Mouse (Mus musculus) brain, adult 2 months (tissue): Measurements from ENCODE around the gene Aif1.

Source experiments
- DNase-seq: peaks from one replicate; pipeline ENCODE4 v3.0.0; 2011; ENCODE audit warnings: low read depth, low spot score

Aif1 gene

GRCm38 (mm10) chr17:35175968-35176367, at the start of gene Aif1:
TSS of gene Aif1 (minus strand) at chr17:35176068.
- no peak for DNase-seq

- no peak for DNase-seq
Measured at GRCm38 (mm10) chr17:35225456-35225855, 49.6 kb upstream of the Aif1 start.

GRCm38 (mm10) chr17:35224641-35225040, 48.8 kb upstream of the Aif1 start:
- no peak for DNase-seq

GRCm38 (mm10) chr17:35222299-35222698, 46.4 kb upstream of the Aif1 start:
- no peak for DNase-seq

GRCm38 (mm10) chr17:35220156-35220952, 44.5 kb upstream of the Aif1 start, which contains the start of gene Gm16181:
TSS of gene Gm16181 (plus strand) at chr17:35220834.
- no peak for DNase-seq

GRCm38 (mm10) chr17:35219601-35220041, 43.8 kb upstream of the Aif1 start:
- peak; percentile 70 for DNase-seq

GRCm38 (mm10) chr17:35218516-35219193, 42.8 kb upstream of the Aif1 start:
- DNase-seq, result no peak

- DNase-seq, result no peak
Measured at GRCm38 (mm10) chr17:35213071-35213470, 37.2 kb upstream of the Aif1 start.

GRCm38 (mm10) chr17:35210593-35210992, 34.7 kb upstream of the Aif1 start:
- DNase-seq, result no peak

GRCm38 (mm10) chr17:35209785-35210535, 34.1 kb upstream of the Aif1 start:
- no peak for DNase-seq

GRCm38 (mm10) chr17:35205380-35205769, 29.5 kb upstream of the Aif1 start:
- no peak for DNase-seq

- no peak for DNase-seq
Measured at GRCm38 (mm10) chr17:35204494-35205379, 28.9 kb upstream of the Aif1 start, which contains the start of gene Lta. TSS of gene Lta (minus strand) at chr17:35205351.

GRCm38 (mm10) chr17:35202442-35202841, 26.6 kb upstream of the Aif1 start:
- no peak for DNase-seq

- DNase-seq, result no peak
Measured at GRCm38 (mm10) chr17:35201787-35202186, 25.9 kb upstream of the Aif1 start, which contains the start of gene Tnf. TSS of gene Tnf (minus strand) at chr17:35202007.

GRCm38 (mm10) chr17:35201128-35201527, 25.3 kb upstream of the Aif1 start:
- DNase-seq, result no peak

- peak; percentile 42 for DNase-seq
Measured at GRCm38 (mm10) chr17:35200398-35200797, 24.5 kb upstream of the Aif1 start.

GRCm38 (mm10) chr17:35198946-35199345, 23.1 kb upstream of the Aif1 start:
- DNase-seq, result no peak

- DNase-seq, result no peak
Measured at GRCm38 (mm10) chr17:35198029-35198428, 22.2 kb upstream of the Aif1 start.

- DNase-seq, result no peak
Measured at GRCm38 (mm10) chr17:35197126-35197525, 21.3 kb upstream of the Aif1 start.

- DNase-seq, result no peak
Measured at GRCm38 (mm10) chr17:35196321-35196641, 20.4 kb upstream of the Aif1 start.
